Mouse (Mus musculus) heart, postnatal 0 days (tissue): ENCODE measurements around the gene Cdpf1.

Source experiments
- CTCF ChIP-seq: IDR thresholded peaks from 2 replicates; pipeline ENCODE4 v1.5.1; 2016; ENCODE audit warnings: antibody characterized with exemption, control low read depth, low read depth
- EP300 ChIP-seq: IDR thresholded peaks from 2 replicates; pipeline ENCODE4 v1.6.1; 2016; ENCODE audit warnings: antibody characterized with exemption, low read depth

DNA sequence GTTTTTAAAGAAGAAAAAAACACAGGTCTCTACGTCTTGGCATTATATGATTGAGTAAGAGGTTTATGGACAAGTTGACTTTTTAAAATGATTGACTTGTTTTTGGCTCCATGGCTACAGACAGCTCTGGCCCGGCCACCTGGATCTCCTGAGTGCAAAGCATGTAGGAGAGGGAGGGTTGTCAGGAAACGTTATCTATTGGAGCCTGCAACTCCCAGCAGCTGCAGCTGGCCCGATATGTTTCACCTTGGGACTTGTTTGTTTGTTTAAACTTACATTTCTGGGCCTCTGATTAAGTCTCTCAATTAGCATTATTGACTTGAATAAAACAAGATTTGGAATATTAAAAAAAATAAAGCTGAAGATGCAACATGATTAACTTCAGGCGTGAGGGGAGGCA, 15.2 kb upstream of the Cdpf1 start:
- TF ChIP-seq CTCF (no peak), EP300 (no peak)
